Mouse (Mus musculus): ENCODE data around the gene Stxbp3. TPM values are rescaled to one million over a fixed set of nuclear protein-coding genes. Genes with fewer than 3 reads are reported as not detected.

Stxbp3 gene
- 23.5 and 28.4 TPM in 2 replicates for polyA plus RNA-seq (2012; rRNA removed)
- polyA plus RNA-seq (2014; fragmentation: Nextera tagmentation; extraction: Ambion mirVana) = 33.0 and 38.1 TPM in 2 replicates

DNA sequence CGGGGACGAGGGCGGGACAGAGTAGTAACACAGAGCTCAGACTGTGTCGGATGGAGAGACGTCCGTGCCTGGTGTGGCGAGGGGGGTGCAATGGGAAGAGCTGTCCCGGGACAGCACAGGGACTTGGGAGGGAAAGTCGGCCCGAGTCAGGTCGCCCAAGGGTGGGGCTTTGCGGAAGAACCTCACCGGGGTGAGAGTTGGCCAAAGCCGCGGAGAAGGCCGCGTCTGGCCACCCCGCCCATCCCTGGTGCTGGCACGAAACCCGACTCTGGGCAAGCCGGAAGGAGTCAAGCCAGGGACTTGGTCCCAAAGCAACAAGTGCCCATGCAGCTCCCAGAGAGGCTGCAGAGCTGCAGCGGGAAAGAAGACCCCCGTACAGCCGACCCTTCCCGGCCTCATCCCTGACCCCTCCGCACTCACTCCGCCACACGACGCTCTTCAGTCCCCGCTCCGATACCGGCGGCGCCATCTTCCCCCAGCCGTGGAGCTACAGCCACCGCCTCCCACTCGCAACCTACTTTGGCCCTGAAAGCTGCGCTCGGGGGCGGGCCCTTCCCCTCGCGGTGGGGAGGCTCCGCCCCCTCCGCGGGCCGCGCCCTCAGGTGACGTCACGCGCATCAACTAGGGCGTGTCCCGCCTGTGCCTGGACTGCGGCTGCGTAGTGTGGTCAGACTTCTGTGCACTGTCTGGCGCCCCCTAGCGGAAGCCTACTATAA is at the start of gene Stxbp3:
Gene Stxbp3, minus strand, starts transcription at position 527 of the 716 bp plus-strand sequence.
- peak within 1 kb of the TSS; percentile 87 for H3K4me3 ChIP-seq (replicated peaks; ENCODE audit: low read length)
- ATAC-seq (ENCODE audit: low FRiP score, low read depth) (peak; percentile 99), DNase-seq (ENCODE audit: low spot score) (peak; percentile 98)
- H3K4me2 ChIP-seq (replicated peaks; ENCODE audit: low read depth, low read length, severe bottlenecking) = peak within 1 kb of the TSS; percentile 58
- 1% methylated on average over 55 of the region's 56 CpGs for WGBS
- no peaks in the 10 kb centered on the region for H3K9me3 ChIP-seq (ENCODE audit: control insufficient read depth, low read length)
- TF ChIP-seq POLR2A (IDR thresholded peaks at IDR 0.05; ENCODE audit: borderline replicate concordance, extremely low read depth, insufficient read depth, insufficient read length) = peak; percentile 76; the same call in 1 of the 2 replicates
- H3K4me1 ChIP-seq (ENCODE audit: control insufficient read depth, insufficient read depth, low read length) = peaks cover 14% of the 10 kb centered on the region
- H3K27ac ChIP-seq (replicated peaks; ENCODE audit: low read depth, low read length) = peak within 1 kb of the TSS; percentile 75
- H3K36me3 ChIP-seq (ENCODE audit: control insufficient read depth, insufficient read depth, low read length) = no peaks in the 10 kb centered on the region
- H3K27me3 ChIP-seq (ENCODE audit: control insufficient read depth, insufficient read depth, low read length) = no peaks in the 10 kb centered on the region
- H3K9ac ChIP-seq (ENCODE audit: low read depth, low read length, severe bottlenecking) = peak within 1 kb of the TSS; percentile 72

DNA sequence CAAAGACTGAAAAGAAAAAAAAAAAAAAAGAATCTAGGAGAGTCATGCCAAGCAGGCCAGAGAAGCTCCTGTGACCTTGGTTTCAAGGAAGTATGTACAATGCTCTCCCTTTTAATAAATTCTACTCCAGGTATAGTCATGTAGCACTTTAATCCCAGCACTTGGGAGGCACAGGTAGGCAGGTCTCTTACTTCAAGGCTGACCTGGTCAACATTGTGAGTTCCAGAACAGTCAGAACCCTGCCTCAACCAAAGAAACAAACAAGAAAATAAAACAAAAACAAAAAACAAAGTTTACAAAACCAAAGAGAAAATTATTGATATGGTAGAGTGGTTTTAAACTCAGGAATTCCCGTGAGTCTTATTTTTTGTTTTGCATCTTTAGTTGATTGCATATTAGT is 49.6 kb upstream of the Stxbp3 start, which contains the start of gene Fndc7:
Gene Fndc7, minus strand, starts transcription at position 101 of the 400 bp plus-strand sequence.
- Histone ChIP-seq H3K4me1 (ENCODE audit: control insufficient read depth, insufficient read depth, low read length) (no peaks in the 10 kb centered on the region), H3K27me3 (ENCODE audit: control insufficient read depth, insufficient read depth, low read length) (no peaks in the 10 kb centered on the region), H3K4me2 (replicated peaks; ENCODE audit: low read depth, low read length, severe bottlenecking) (no peak within 1 kb of the TSS), H3K9ac (ENCODE audit: low read depth, low read length, severe bottlenecking) (no peak within 1 kb of the TSS), H3K36me3 (ENCODE audit: control insufficient read depth, insufficient read depth, low read length) (no peaks in the 10 kb centered on the region), H3K9me3 (ENCODE audit: control insufficient read depth, low read length) (no peaks in the 10 kb centered on the region; the same call in 1 of the 2 replicates), H3K27ac (replicated peaks; ENCODE audit: low read depth, low read length) (no peak within 1 kb of the TSS), H3K4me3 (replicated peaks; ENCODE audit: low read length) (no peak within 1 kb of the TSS)
- ATAC-seq (ENCODE audit: low FRiP score, low read depth) = no peak
- WGBS = 96% methylated on average over 1 of the region's 1 CpGs
- TF ChIP-seq POLR2A (IDR thresholded peaks at IDR 0.05; ENCODE audit: borderline replicate concordance, extremely low read depth, insufficient read depth, insufficient read length) = no peak
- no peak for DNase-seq (ENCODE audit: low spot score)

DNA sequence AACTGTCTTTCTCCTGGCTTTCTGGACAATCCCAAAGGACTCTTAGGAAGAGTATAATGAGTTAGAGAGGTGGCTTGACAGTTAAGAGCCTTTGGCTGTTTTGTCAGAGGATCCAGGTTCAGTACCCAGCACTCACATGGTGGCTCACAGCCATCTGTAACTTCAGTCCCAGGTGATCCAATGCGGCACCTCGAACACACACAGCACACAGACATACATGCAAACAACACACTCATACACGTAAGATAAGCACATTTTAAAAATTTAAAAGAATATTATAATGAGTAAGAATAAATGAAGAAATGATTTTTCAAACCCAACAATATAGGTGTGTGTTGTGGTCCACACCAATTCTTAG is 47.3 kb upstream of the Stxbp3 start:
- whole genome bisulfite sequencing = 96% methylated on average over 3 of the region's 3 CpGs
- no peak for TF ChIP-seq POLR2A (IDR thresholded peaks at IDR 0.05; ENCODE audit: borderline replicate concordance, extremely low read depth, insufficient read depth, insufficient read length)

DNA sequence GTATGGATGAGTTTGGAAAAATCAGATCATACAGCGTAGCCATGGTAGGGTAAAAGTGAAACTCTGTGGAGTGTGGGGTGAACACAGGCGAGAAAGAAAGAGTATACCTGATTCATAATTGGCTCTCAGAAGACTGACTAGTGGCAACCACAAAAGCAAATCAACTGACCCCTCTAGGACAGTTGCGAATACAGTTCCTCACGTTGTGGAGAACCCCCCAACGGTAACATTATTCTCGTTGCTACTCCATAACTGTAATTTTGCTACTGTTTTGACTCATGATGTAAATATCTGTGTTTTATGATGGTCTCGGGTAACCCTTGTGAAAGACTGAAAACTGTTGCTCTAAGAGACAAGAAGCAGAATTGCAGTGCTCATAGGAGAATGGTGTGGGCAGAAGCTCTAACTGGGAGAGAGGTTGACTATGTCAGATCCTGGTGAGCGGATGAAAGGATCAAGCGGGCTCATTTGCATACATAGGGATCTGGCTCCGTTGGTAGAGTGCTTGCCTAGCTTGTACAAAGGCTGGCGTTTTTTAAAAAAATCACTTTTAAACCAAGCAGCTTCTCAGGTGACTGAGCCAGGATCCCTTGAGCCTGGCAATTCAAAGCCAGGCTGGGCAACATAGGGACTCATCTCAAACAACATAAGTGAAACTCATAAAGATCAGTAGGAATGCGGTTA is 46.8 kb upstream of the Stxbp3 start:
- Histone ChIP-seq H3K9ac (ENCODE audit: low read depth, low read length, severe bottlenecking) (no peak overlapping the region), H3K36me3 (ENCODE audit: control insufficient read depth, insufficient read depth, low read length) (no peaks in the 10 kb centered on the region), H3K27me3 (ENCODE audit: control insufficient read depth, insufficient read depth, low read length) (no peaks in the 10 kb centered on the region), H3K4me3 (replicated peaks; ENCODE audit: low read length) (no peak overlapping the region), H3K4me2 (replicated peaks; ENCODE audit: low read depth, low read length, severe bottlenecking) (no peak overlapping the region), H3K4me1 (ENCODE audit: control insufficient read depth, insufficient read depth, low read length) (0 out of 2 replicates have a peak, but pooled peaks cover 5% of the 10 kb centered on the region), H3K9me3 (ENCODE audit: control insufficient read depth, low read length) (no peaks in the 10 kb centered on the region), H3K27ac (replicated peaks; ENCODE audit: low read depth, low read length) (no peak overlapping the region)
- ATAC-seq (ENCODE audit: low FRiP score, low read depth) (no peak), DNase-seq (ENCODE audit: low spot score) (no peak)
- WGBS = 70% methylated on average over 12 of the region's 12 CpGs
- TF ChIP-seq POLR2A (IDR thresholded peaks at IDR 0.05; ENCODE audit: borderline replicate concordance, extremely low read depth, insufficient read depth, insufficient read length) = no peak

More for the DNA sequence above, 47.3 kb upstream of the Stxbp3 start:
- ATAC-seq (ENCODE audit: low FRiP score, low read depth) (no peak), DNase-seq (ENCODE audit: low spot score) (no peak)
- Histone ChIP-seq H3K27me3 (ENCODE audit: control insufficient read depth, insufficient read depth, low read length) (no peaks in the 10 kb centered on the region), H3K4me2 (replicated peaks; ENCODE audit: low read depth, low read length, severe bottlenecking) (no peak overlapping the region), H3K36me3 (ENCODE audit: control insufficient read depth, insufficient read depth, low read length) (no peaks in the 10 kb centered on the region), H3K4me3 (replicated peaks; ENCODE audit: low read length) (no peak overlapping the region), H3K9ac (ENCODE audit: low read depth, low read length, severe bottlenecking) (no peak overlapping the region), H3K4me1 (ENCODE audit: control insufficient read depth, insufficient read depth, low read length) (0 out of 2 replicates have a peak, but pooled peaks cover 5% of the 10 kb centered on the region), H3K9me3 (ENCODE audit: control insufficient read depth, low read length) (no peaks in the 10 kb centered on the region), H3K27ac (replicated peaks; ENCODE audit: low read depth, low read length) (no peak overlapping the region)

DNA sequence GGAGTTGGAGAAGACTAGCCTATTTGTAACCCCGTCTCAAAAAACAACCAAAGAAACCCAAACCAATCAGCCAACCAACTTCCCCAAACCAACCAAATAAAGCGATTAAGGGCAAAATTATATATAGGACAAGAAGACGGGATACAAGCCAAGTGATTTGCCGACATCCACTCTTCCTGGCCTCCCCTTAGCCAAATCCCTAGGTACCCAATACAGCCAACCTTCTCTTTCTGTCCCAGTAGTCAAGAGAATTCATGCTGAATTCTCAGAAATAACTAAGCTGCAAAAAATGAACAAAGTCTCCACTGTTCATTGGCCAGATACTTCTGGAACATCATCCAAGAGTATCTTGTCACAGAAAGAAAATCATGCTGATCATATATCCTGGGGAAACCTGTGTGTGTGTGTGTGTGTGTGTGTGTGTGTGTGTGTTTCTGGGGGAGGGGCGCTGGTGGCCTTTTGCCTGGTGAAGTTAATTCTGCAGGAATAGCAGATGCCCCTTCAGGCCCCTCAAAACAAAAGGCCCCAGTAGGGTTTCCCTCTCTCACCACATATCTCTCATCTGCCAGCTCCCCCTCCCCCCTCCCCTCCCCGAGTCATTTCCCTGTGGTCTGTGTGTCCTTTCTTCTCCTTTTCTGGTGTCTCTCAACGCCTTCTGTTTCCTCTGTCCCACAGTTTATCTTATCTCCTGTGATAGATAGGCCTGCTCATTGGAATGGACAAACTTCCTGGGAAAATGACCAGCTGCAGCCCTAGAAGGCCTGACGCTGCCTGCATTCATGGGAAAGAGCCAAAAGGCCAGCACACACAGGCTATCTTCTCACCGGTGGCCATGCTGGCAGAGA is 45.6 kb upstream of the Stxbp3 start:
- ATAC-seq (ENCODE audit: low FRiP score, low read depth) (no peak), DNase-seq (ENCODE audit: low spot score) (no peak)
- no peaks in the 10 kb centered on the region for H3K27me3 ChIP-seq (ENCODE audit: control insufficient read depth, insufficient read depth, low read length)
- no peak overlapping the region for H3K4me2 ChIP-seq (replicated peaks; ENCODE audit: low read depth, low read length, severe bottlenecking)
- 60% methylated on average over 9 of the region's 9 CpGs for WGBS
- H3K4me3 ChIP-seq (replicated peaks; ENCODE audit: low read length) = no peak overlapping the region
- no peak overlapping the region for H3K9ac ChIP-seq (ENCODE audit: low read depth, low read length, severe bottlenecking)
- no peak for TF ChIP-seq POLR2A (IDR thresholded peaks at IDR 0.05; ENCODE audit: borderline replicate concordance, extremely low read depth, insufficient read depth, insufficient read length)
- H3K36me3 ChIP-seq (ENCODE audit: control insufficient read depth, insufficient read depth, low read length) = no peaks in the 10 kb centered on the region
- H3K27ac ChIP-seq (replicated peaks; ENCODE audit: low read depth, low read length) = no peak overlapping the region
- H3K9me3 ChIP-seq (ENCODE audit: control insufficient read depth, low read length) = no peaks in the 10 kb centered on the region
- H3K4me1 ChIP-seq (ENCODE audit: control insufficient read depth, insufficient read depth, low read length) = peaks cover 13% of the 10 kb centered on the region; the same call in 1 of the 2 replicates
